Mouse (Mus musculus) ES-Bruce4 (cell line): ENCODE data around the gene Slc26a9.

ENCODE experiments used
- CTCF ChIP-seq: IDR thresholded peaks from one replicate; pipeline ENCODE4 v1.8.1; 2011; ENCODE audit warnings: low read depth, low read length
- EP300 ChIP-seq: IDR thresholded peaks from 2 replicates; pipeline ENCODE4 v1.6.1; 2011; ENCODE audit warnings: low read depth, low read length; ENCODE audit not compliant: insufficient read depth
- POLR2A ChIP-seq: IDR thresholded peaks from one replicate; pipeline ENCODE4 v1.8.1; 2011; ENCODE audit warnings: low read length; ENCODE audit not compliant: insufficient read depth

GRCm38 (mm10) chr1:131801071-131801470 lies 57.2 kb downstream of the Slc26a9 start:
- TF ChIP-seq CTCF: no peak
- no peak for TF ChIP-seq POLR2A
- no peak for TF ChIP-seq EP300
